Mouse (Mus musculus) CD8-positive naive resting alpha-beta T cell, adult 2 months (primary cell): ENCODE measurements at regions not wholly inside any gene's neighbourhood (a gene's known extent, or its start where the extent isn't known, plus 50 kb on each side); places are given as distances from the start of the nearest gene placed in this dataset.

Source experiments
- DNase-seq, 2 experiments: peaks; one replicate each; pipeline ENCODE4 v3.0.0; 2022; ENCODE audit warnings: low read depth in 2 of 2, low spot score in 2 of 2

GRCm38 (mm10) chr3:37934905-37935708 is 210.8 kb upstream of the Gm5148 start:
- no peak for DNase-seq

GRCm38 (mm10) chr3:37934236-37934635 is 209.9 kb upstream of the Gm5148 start:
- no peak for DNase-seq

- DNase-seq = no peak
Observed at GRCm38 (mm10) chr3:37928731-37929130, 204.4 kb upstream of the Gm5148 start.

- DNase-seq = no peak
Observed at GRCm38 (mm10) chr3:37919450-37920156, 195.3 kb upstream of the Gm5148 start.

- no peak for DNase-seq
Observed at GRCm38 (mm10) chr3:37916786-37917479, 192.6 kb upstream of the Gm5148 start.

- no peak for DNase-seq
Observed at GRCm38 (mm10) chr3:37916281-37916680, 192.0 kb upstream of the Gm5148 start.

GRCm38 (mm10) chr3:37915673-37916072 is 191.4 kb upstream of the Gm5148 start:
- DNase-seq = no peak

GRCm38 (mm10) chr3:37914136-37914535 is 189.8 kb upstream of the Gm5148 start:
- no peak for DNase-seq

GRCm38 (mm10) chr3:37909821-37910220 is 185.5 kb upstream of the Gm5148 start:
- DNase-seq = no peak

- DNase-seq = no peak
Observed at GRCm38 (mm10) chr3:37909008-37909407, 184.7 kb upstream of the Gm5148 start.

GRCm38 (mm10) chr3:37908456-37908855 is 184.2 kb upstream of the Gm5148 start:
- no peak for DNase-seq

- DNase-seq = no peak
Observed at GRCm38 (mm10) chr3:37907432-37908088, 183.3 kb upstream of the Gm5148 start.

- no peak for DNase-seq
Observed at GRCm38 (mm10) chr3:37906806-37907251, 182.5 kb upstream of the Gm5148 start.

- no peak for DNase-seq
Observed at GRCm38 (mm10) chr3:37904188-37904587, 179.9 kb upstream of the Gm5148 start.

- DNase-seq = no peak
Observed at GRCm38 (mm10) chr3:37903482-37903881, 179.2 kb upstream of the Gm5148 start.

- DNase-seq = no peak
Observed at GRCm38 (mm10) chr3:37903021-37903420, 178.7 kb upstream of the Gm5148 start.

- DNase-seq = no peak
Observed at GRCm38 (mm10) chr3:37897392-37897791, 173.1 kb upstream of the Gm5148 start.

GRCm38 (mm10) chr3:37896821-37897311 is 172.6 kb upstream of the Gm5148 start:
- DNase-seq = no peak

GRCm38 (mm10) chr3:37894599-37894998 is 170.3 kb upstream of the Gm5148 start:
- DNase-seq = no peak

GRCm38 (mm10) chr3:37890202-37890601 is 165.9 kb upstream of the Gm5148 start:
- no peak for DNase-seq

GRCm38 (mm10) chr3:37888455-37888854 is 164.2 kb upstream of the Gm5148 start:
- no peak for DNase-seq
